Mouse (Mus musculus) frontal cortex, postnatal 36 days (tissue): ENCODE data around the gene AI597479.

ENCODE experiments used
- DNase-seq, 2 experiments: peaks; one replicate each; pipeline ENCODE4 v3.0.0; 2022; ENCODE audit warnings: low spot score in 2 of 2

Gene AI597479

GRCm38 (mm10) chr1:43162394-43162793 is 63.9 kb downstream of the AI597479 start:
- no peak for DNase-seq

GRCm38 (mm10) chr1:43163084-43163466 is 64.6 kb downstream of the AI597479 start:
- DNase-seq = no peak

- DNase-seq = peak; percentile 73 to 78
Measured at GRCm38 (mm10) chr1:43163467-43164418, 65.2 kb downstream of the AI597479 start.

- DNase-seq = no peak
Measured at GRCm38 (mm10) chr1:43164582-43164981, 66.1 kb downstream of the AI597479 start.
